In genomic region chr1:21448227-21448626, GRCm38 (mm10) we compare ENCODE assay signal across 10 mouse cellular contexts.
A peak's percentile ranks its signal among the peaks of the same experiment; 100 is the strongest.
DNase-seq lines count a peak whose midpoint lies in the region; ATAC-seq and TF ChIP-seq lines count a peak whose summit lies in the region.
"Had no signal": no experiment of that assay in that cellular context is flagged by ENCODE, and none has a peak within 500 bp of the region (broad histone marks: within the 10 kb centered on the region; RNA-seq: fewer than 3 reads in every experiment).

No protein-coding gene starts in this region.

- no peak overlapping the region for H3K9ac ChIP-seq in embryonic facial prominence, embryonic 14.5 days (ENCODE audit: low read depth, low read length)
- H3K9ac ChIP-seq in lung, embryonic 14.5 days = no peak overlapping the region
- H3K9ac ChIP-seq: midbrain, embryonic 12.5 days had no signal

- H3K27ac ChIP-seq in embryonic facial prominence, embryonic 14.5 days (replicated peaks; ENCODE audit: low read depth, low read length) = no peak overlapping the region
- no peak overlapping the region for H3K27ac ChIP-seq in embryonic facial prominence, embryonic 10.5 days (replicated peaks)
- no peak overlapping the region for H3K27ac ChIP-seq in lung, embryonic 14.5 days (ENCODE audit: low read depth)
- H3K27ac ChIP-seq: midbrain, embryonic 12.5 days had no signal

- peak; percentile 80 for DNase-seq in embryonic facial prominence, embryonic 14.5 days (ENCODE audit: low spot score)
- DNase-seq in embryonic facial prominence, embryonic 10.5 days (ENCODE audit: low spot score) = no peak
- DNase-seq in lung, embryonic 14.5 days = peak; percentile 66
- DNase-seq in lung, adult 2 months = no peak
- DNase-seq in heart, postnatal 10 days = peak; percentile 42 to 47
- no peak for DNase-seq in frontal cortex, postnatal 14 days (ENCODE audit: low spot score in 2 of 2)
- no peak for DNase-seq in B cell, adult 2 months
- no peak for DNase-seq in cerebellum, adult 11 months

- H3K4me3 ChIP-seq in embryonic facial prominence, embryonic 14.5 days (ENCODE audit: low read depth, low read length) = no peak overlapping the region
- no peak overlapping the region for H3K4me3 ChIP-seq in embryonic facial prominence, embryonic 10.5 days
- H3K4me3 ChIP-seq in lung, embryonic 14.5 days (ENCODE audit: low read depth, low read length) = no peak overlapping the region
- no peak overlapping the region for H3K4me3 ChIP-seq in lung, adult 2 months (replicated peaks; ENCODE audit: extremely low read depth, low read depth, low read length)
- H3K4me3 ChIP-seq: midbrain, embryonic 12.5 days had no signal

- H3K36me3 ChIP-seq in embryonic facial prominence, embryonic 14.5 days (ENCODE audit: control insufficient read depth, insufficient read depth, low read length) = no peaks in the 10 kb centered on the region
- no peaks in the 10 kb centered on the region for H3K36me3 ChIP-seq in embryonic facial prominence, embryonic 10.5 days (replicated peaks)
- H3K36me3 ChIP-seq in lung, embryonic 14.5 days (ENCODE audit: insufficient read depth) = no peaks in the 10 kb centered on the region
- H3K36me3 ChIP-seq: midbrain, embryonic 12.5 days had no signal

- no peaks in the 10 kb centered on the region for H3K4me1 ChIP-seq in embryonic facial prominence, embryonic 14.5 days (ENCODE audit: control insufficient read depth, insufficient read depth, low read length)
- H3K4me1 ChIP-seq in embryonic facial prominence, embryonic 10.5 days = peaks cover 4% of the 10 kb centered on the region
- H3K4me1 ChIP-seq in lung, embryonic 14.5 days (ENCODE audit: insufficient read depth) = no peaks in the 10 kb centered on the region
- H3K4me1 ChIP-seq in lung, adult 2 months (ENCODE audit: control insufficient read depth, insufficient read depth, low read length) = no peaks in the 10 kb centered on the region
- H3K4me1 ChIP-seq: midbrain, embryonic 12.5 days had no signal

- no peaks in the 10 kb centered on the region for H3K27me3 ChIP-seq in embryonic facial prominence, embryonic 14.5 days (replicated peaks; ENCODE audit: control insufficient read depth, insufficient read depth, low read length)
- no peaks in the 10 kb centered on the region for H3K27me3 ChIP-seq in embryonic facial prominence, embryonic 10.5 days (replicated peaks; ENCODE audit: low read depth, poor library complexity, severe bottlenecking)
- no peaks in the 10 kb centered on the region for H3K27me3 ChIP-seq in lung, embryonic 14.5 days (ENCODE audit: insufficient read depth, low read length)
- H3K27me3 ChIP-seq: midbrain, embryonic 12.5 days had no signal

- ATAC-seq in embryonic facial prominence, embryonic 14.5 days (ENCODE audit: low read depth) = no peak
- ATAC-seq in lung, embryonic 14.5 days (ENCODE audit: insufficient read depth) = no peak
- ATAC-seq: hindbrain, embryonic 16.5 days had no signal

- intact Hi-C loops in heart, postnatal 10 days (cut with DNase I) = no loop called here

- WGBS in embryonic facial prominence, embryonic 14.5 days = 57% methylated on average over 2 of the region's 2 CpGs
- WGBS in embryonic facial prominence, embryonic 10.5 days = 71% methylated on average over 2 of the region's 2 CpGs
- WGBS in lung, embryonic 14.5 days = 41% methylated on average over 2 of the region's 2 CpGs
- 43% methylated on average over 2 of the region's 2 CpGs for WGBS in lung, adult 2 months

- TF ChIP-seq POLR2A in lung, adult 2 months (IDR thresholded peaks at IDR 0.05; ENCODE audit: borderline replicate concordance, extremely low read depth, low read depth, low read length) = no peak

- TF ChIP-seq CTCF in lung, embryonic 14.5 days (IDR thresholded peaks at IDR 0.05; ENCODE audit: low read depth) = 0 out of 2 replicates have a peak, but pooled peaks have one; percentile 9
- TF ChIP-seq CTCF in lung, adult 2 months (IDR thresholded peaks at IDR 0.05; ENCODE audit: insufficient read depth, low read length) = no peak

- H3K4me2 ChIP-seq in embryonic facial prominence, embryonic 14.5 days (ENCODE audit: low read depth, low read length) = no peak overlapping the region
- no peak overlapping the region for H3K4me2 ChIP-seq in lung, embryonic 14.5 days
- H3K4me2 ChIP-seq: midbrain, embryonic 12.5 days had no signal

- H3K9me3 ChIP-seq in embryonic facial prominence, embryonic 14.5 days (ENCODE audit: control insufficient read depth, low read length) = no peaks in the 10 kb centered on the region
- H3K9me3 ChIP-seq in embryonic facial prominence, embryonic 10.5 days = no peaks in the 10 kb centered on the region
- H3K9me3 ChIP-seq in lung, embryonic 14.5 days (ENCODE audit: low read depth, low read length) = no peaks in the 10 kb centered on the region
- H3K9me3 ChIP-seq: midbrain, embryonic 12.5 days had no signal

Comparison
In these comparisons a context has a peak if more than half of its experiments do, and no peak if none do; other contexts are left out.
1. DNase-seq: peak in embryonic facial prominence, embryonic 14.5 days (single experiment), lung, embryonic 14.5 days (single experiment) and heart, postnatal 10 days (2 of 2); none in embryonic facial prominence, embryonic 10.5 days (single experiment), lung, adult 2 months (single experiment), frontal cortex, postnatal 14 days (0 of 2), B cell, adult 2 months (0 of 2) and cerebellum, adult 11 months (single experiment).